Mouse (Mus musculus) cerebellum, postnatal 14 days (tissue): ENCODE measurements around the gene Nsrp1.
A peak's percentile ranks its signal among the peaks of the same experiment; 100 is the strongest.
"Not testable (repeated sequence)": the region's sequence is repeated elsewhere in the genome, so short reads cannot be mapped to it uniquely, and the experiment has no call there.

Source experiments
- DNase-seq, 2 experiments: peaks; one replicate each; pipeline ENCODE4 v3.0.0; 2021; ENCODE audit warnings: mixed read lengths in 2 of 2

Nsrp1 gene

GRCm38 (mm10) chr11:77078273-77079134 lies at the start of gene Nsrp1:
Gene Nsrp1, minus strand, starts transcription at chr11:77078435.
- DNase-seq, result peak; percentile 91 to 95

GRCm38 (mm10) chr11:77111141-77111540 lies 32.9 kb upstream of the Nsrp1 start:
- DNase-seq, result peak; percentile 58 to 59

- no peak for DNase-seq
These were observed 30.2 kb upstream of the Nsrp1 start for GRCm38 (mm10) chr11:77108442-77108841.

- DNase-seq, result not testable (repeated sequence)
These were observed 29.6 kb upstream of the Nsrp1 start for GRCm38 (mm10) chr11:77107872-77108271.

- DNase-seq, result no peak
These were observed 28.7 kb upstream of the Nsrp1 start for GRCm38 (mm10) chr11:77106961-77107360.

- peak; percentile 91 to 93 for DNase-seq
These were observed 22.1 kb upstream of the Nsrp1 start for GRCm38 (mm10) chr11:77100137-77100937.

GRCm38 (mm10) chr11:77098332-77098972 lies 20.2 kb upstream of the Nsrp1 start:
- no peak for DNase-seq

GRCm38 (mm10) chr11:77096991-77097390 lies 18.8 kb upstream of the Nsrp1 start:
- DNase-seq, result no peak

GRCm38 (mm10) chr11:77096581-77096980 lies 18.3 kb upstream of the Nsrp1 start:
- no peak for DNase-seq

GRCm38 (mm10) chr11:77095206-77095605 lies 17.0 kb upstream of the Nsrp1 start:
- DNase-seq, result peak in 1 of 2 experiments; percentile 26

GRCm38 (mm10) chr11:77094136-77094535 lies 15.9 kb upstream of the Nsrp1 start:
- no peak for DNase-seq

- DNase-seq, result peak; percentile 74 to 79
These were observed 15.0 kb upstream of the Nsrp1 start for GRCm38 (mm10) chr11:77093208-77093607.

- no peak for DNase-seq
These were observed 10.9 kb upstream of the Nsrp1 start for GRCm38 (mm10) chr11:77089162-77089561.

GRCm38 (mm10) chr11:77087004-77087403 lies 8.8 kb upstream of the Nsrp1 start:
- no peak for DNase-seq

- DNase-seq, result no peak
These were observed 5.9 kb upstream of the Nsrp1 start for GRCm38 (mm10) chr11:77084001-77084682.

- no peak for DNase-seq
These were observed 1.1 kb upstream of the Nsrp1 start for GRCm38 (mm10) chr11:77079361-77079760.

- DNase-seq, result peak; percentile 43 to 44
These were observed 443 bp downstream of the Nsrp1 start for GRCm38 (mm10) chr11:77077792-77078191.

- DNase-seq, result not testable (repeated sequence)
These were observed 904 bp downstream of the Nsrp1 start for GRCm38 (mm10) chr11:77077331-77077730.

GRCm38 (mm10) chr11:77070721-77071120 lies 7.5 kb downstream of the Nsrp1 start:
- peak; percentile 45 to 59 for DNase-seq

GRCm38 (mm10) chr11:77068825-77069224 lies 9.4 kb downstream of the Nsrp1 start:
- DNase-seq, result no peak

- no peak for DNase-seq
These were observed 14.8 kb downstream of the Nsrp1 start for GRCm38 (mm10) chr11:77063406-77063805.

GRCm38 (mm10) chr11:77061951-77062350 lies 16.3 kb downstream of the Nsrp1 start:
- no peak for DNase-seq

GRCm38 (mm10) chr11:77042816-77043215 lies 35.4 kb downstream of the Nsrp1 start:
- no peak for DNase-seq
